Mouse (Mus musculus) heart, adult 2 months (tissue): Measurements from ENCODE around the gene Foxo3. TPM values are rescaled to one million over a fixed set of nuclear protein-coding genes. Genes with fewer than 3 reads are reported as not detected.

Experiments used
- DNase-seq, 2 experiments: peaks; one replicate each; pipeline ENCODE4 v3.0.0; 2021
- H3K27ac ChIP-seq: fragments of 200-600 bp; 2 replicates; pipeline ENCODE4 v1.8.1; 2022
- H3K27me3 ChIP-seq: fragments of 200-500 bp; 2 replicates; pipeline ENCODE4 v1.6.1; 2012; ENCODE audit warnings: mild to moderate bottlenecking, low read length, inconsistent platforms, mixed read lengths; ENCODE audit not compliant: control insufficient read depth, insufficient read depth
- H3K36me3 ChIP-seq: fragments of 200-500 bp; 2 replicates; pipeline ENCODE4 v1.6.1; 2012; ENCODE audit warnings: low read length, inconsistent platforms; ENCODE audit not compliant: control insufficient read depth, insufficient read depth
- H3K4me1 ChIP-seq: fragments of 200-500 bp; 2 replicates; pipeline ENCODE4 v1.6.1; 2011; ENCODE audit warnings: low read length; ENCODE audit not compliant: control insufficient read depth, insufficient read depth
- H3K4me3 ChIP-seq: fragments of 200-600 bp; 2 replicates; pipeline ENCODE4 v1.8.1; 2022
- H3K79me2 ChIP-seq: fragments of 200-500 bp; replicated peaks from 2 replicates; pipeline ENCODE4 v1.6.1; 2012; ENCODE audit warnings: mild to moderate bottlenecking, inconsistent platforms, low read length, moderate library complexity, mixed read lengths; ENCODE audit not compliant: control insufficient read depth, insufficient read depth
- H3K9ac ChIP-seq: fragments of 200-500 bp; 2 replicates; pipeline ENCODE4 v1.6.1; 2012; ENCODE audit warnings: low read depth, mild to moderate bottlenecking, control low read depth, inconsistent platforms, low read length, mixed read lengths
- CTCF ChIP-seq: fragments of 200-600 bp; IDR thresholded peaks from 2 replicates; pipeline ENCODE4 v1.8.1; 2022; ENCODE audit warnings: antibody characterized with exemption, mild to moderate bottlenecking, moderate library complexity
- EP300 ChIP-seq: fragments of 200-500 bp; IDR thresholded peaks from 2 replicates; pipeline ENCODE4 v1.6.1; 2011; ENCODE audit warnings: low read depth, low read length, control low read depth; ENCODE audit not compliant: insufficient read depth
- POLR2A ChIP-seq: fragments of 200-500 bp; IDR thresholded peaks from 2 replicates; pipeline ENCODE4 v1.6.1; 2011; ENCODE audit warnings: mild to moderate bottlenecking, low read depth, low read length, control low read depth; ENCODE audit not compliant: insufficient read depth
- WGBS: fragments of 180-500 bp; shearing (Covaris S2); methylation state at CpG from one replicate; pipeline ENCODE4 v1.1.7; 2018; 5-methylcytosine and 5-hydroxymethylcytosine counted together
- intact Hi-C: fragments of 180-260 bp; cut with DNase I; formaldehyde crosslinking; loops from one replicate; pipeline ENCODE4 v1.15.1; 2025
- polyA plus RNA-seq: library from polyadenylated mRNA; depleted of rRNA; stranded (reverse); fragments of >200 nt; gene quantifications from 2 replicates; pipeline ENCODE4 v1.2.3, GENCODE M21; 2012
- total RNA-seq, 2 experiments: library from RNA; stranded (reverse); gene quantifications; 2 replicates each; pipeline ENCODE4 v1.2.3; 2021

The Foxo3 gene
- total and polyA plus RNA-seq, 3 experiments, result 26.7 to 89.5 (median 72.5) TPM

- Histone ChIP-seq H3K4me1 (peaks cover 35% of the 10 kb centered on the region), H3K9ac (no peak overlapping the region), H3K27ac (peak overlapping the region; percentile 61; the same call in 1 of the 2 replicates), H3K79me2 (peaks cover 8% of the 10 kb centered on the region; the same call in 1 of the 2 replicates), H3K27me3 (no peaks in the 10 kb centered on the region), H3K36me3 (peaks cover 43% of the 10 kb centered on the region), H3K4me3 (no peak overlapping the region)
- intact Hi-C loops, result no loop called here
- TF ChIP-seq POLR2A (no peak), EP300 (0 out of 2 replicates have a peak, but pooled peaks have one; percentile 32)
- 55% methylated on average over 3 of the region's 3 CpGs for WGBS
- DNase-seq, result no peak
Observed at GRCm38 (mm10) chr10:42246483-42246882, 30.1 kb downstream of the Foxo3 start.

GRCm38 (mm10) chr10:42245636-42246035, 30.9 kb downstream of the Foxo3 start:
- TF ChIP-seq EP300, result no peak
- TF ChIP-seq CTCF, result no peak
- TF ChIP-seq POLR2A, result no peak
- intact Hi-C loops, result no loop called here
- peak overlapping the region; percentile 26 for H3K27ac ChIP-seq
- H3K36me3 ChIP-seq, result peaks cover 41% of the 10 kb centered on the region
- no peak overlapping the region for H3K4me3 ChIP-seq
- DNase-seq, result no peak
- peaks cover 8% of the 10 kb centered on the region; the same call in 1 of the 2 replicates for H3K79me2 ChIP-seq
- H3K4me1 ChIP-seq, result peaks cover 33% of the 10 kb centered on the region
- no peaks in the 10 kb centered on the region for H3K27me3 ChIP-seq
- H3K9ac ChIP-seq, result no peak overlapping the region
- WGBS, result 77% methylated on average over 3 of the region's 3 CpGs

DNA sequence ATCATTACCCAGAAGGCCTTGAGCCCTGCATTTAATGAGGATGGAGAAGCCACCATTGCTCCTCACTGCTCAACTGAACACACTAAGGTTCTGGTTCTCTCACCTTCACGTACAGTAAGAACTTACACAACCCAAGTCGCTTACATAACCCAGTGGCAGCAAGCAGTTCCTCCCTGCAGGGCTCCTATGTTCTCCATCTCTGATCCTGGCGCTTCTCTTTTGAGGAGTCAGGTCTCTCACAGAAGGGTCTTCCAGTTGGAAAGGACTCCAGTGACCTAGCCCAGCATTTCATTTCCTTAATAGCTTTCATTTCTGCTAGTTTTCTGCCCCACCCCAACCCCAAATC, 31.3 kb downstream of the Foxo3 start:
- no peak overlapping the region for H3K4me3 ChIP-seq
- peaks cover 6% of the 10 kb centered on the region; the same call in 1 of the 2 replicates for H3K79me2 ChIP-seq
- peaks cover 37% of the 10 kb centered on the region for H3K36me3 ChIP-seq
- no peak for TF ChIP-seq POLR2A
- TF ChIP-seq CTCF, result no peak
- TF ChIP-seq EP300, result no peak
- peak overlapping the region; percentile 26 for H3K27ac ChIP-seq
- DNase-seq, result no peak
- no peaks in the 10 kb centered on the region for H3K27me3 ChIP-seq
- H3K9ac ChIP-seq, result no peak overlapping the region
- H3K4me1 ChIP-seq, result peaks cover 31% of the 10 kb centered on the region
- intact Hi-C loops, result no loop called here
- WGBS, result 70% methylated on average over 3 of the region's 3 CpGs

GRCm38 (mm10) chr10:42244420-42245255, 31.9 kb downstream of the Foxo3 start:
- Histone ChIP-seq H3K79me2 (peaks cover 11% of the 10 kb centered on the region), H3K27ac (peak overlapping the region; percentile 15), H3K27me3 (no peaks in the 10 kb centered on the region), H3K4me1 (peaks cover 28% of the 10 kb centered on the region), H3K36me3 (peaks cover 34% of the 10 kb centered on the region), H3K4me3 (no peak overlapping the region), H3K9ac (no peak overlapping the region)
- DNase-seq, result no peak
- intact Hi-C loops, result no loop called here
- WGBS, result 20% methylated on average over 8 of the region's 8 CpGs
- 0 out of 2 replicates have a peak, but pooled peaks have one; percentile 14 for TF ChIP-seq EP300
- no peak for TF ChIP-seq POLR2A

DNA sequence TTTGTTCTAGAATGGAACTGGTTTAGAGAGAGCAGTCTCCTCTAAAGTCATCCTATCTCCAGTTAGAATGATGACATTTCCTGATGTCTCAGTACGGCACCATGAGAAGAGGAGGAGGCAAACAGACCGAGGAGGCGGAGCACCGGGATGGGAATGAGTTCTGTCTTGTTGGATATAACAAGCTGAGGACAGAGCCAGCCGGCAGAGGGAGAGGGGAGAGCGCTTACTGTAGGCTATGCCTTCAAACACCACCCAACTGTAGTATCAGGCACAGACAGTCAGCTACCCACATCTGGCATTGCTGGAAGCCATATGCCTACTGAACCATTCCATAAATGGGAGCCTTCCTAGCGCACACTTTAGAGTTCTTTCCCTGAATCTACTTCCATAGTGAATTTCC, 32.6 kb downstream of the Foxo3 start:
- Histone ChIP-seq H3K9ac (no peak overlapping the region), H3K79me2 (peaks cover 12% of the 10 kb centered on the region), H3K27me3 (no peaks in the 10 kb centered on the region), H3K27ac (no peak overlapping the region), H3K36me3 (peaks cover 33% of the 10 kb centered on the region), H3K4me3 (no peak overlapping the region), H3K4me1 (peaks cover 29% of the 10 kb centered on the region)
- intact Hi-C loops, result loop anchor here (2.0 kb wide), 1 partner anchor 17 kb away; no protein-coding TSS in a partner anchor
- no peak for DNase-seq
- TF ChIP-seq POLR2A, result no peak
- no peak for TF ChIP-seq CTCF
- no peak for TF ChIP-seq EP300
- 72% methylated on average over 7 of the region's 7 CpGs for WGBS

GRCm38 (mm10) chr10:42242484-42242883, 34.1 kb downstream of the Foxo3 start:
- no peak for TF ChIP-seq EP300
- no peak for TF ChIP-seq CTCF
- no peak for TF ChIP-seq POLR2A
- DNase-seq, result no peak
- peaks cover 13% of the 10 kb centered on the region for H3K79me2 ChIP-seq
- intact Hi-C loops, result loop anchor here (2.0 kb wide), 1 partner anchor 16 kb away; no protein-coding TSS in a partner anchor
- H3K36me3 ChIP-seq, result peaks cover 20% of the 10 kb centered on the region
- H3K27me3 ChIP-seq, result no peaks in the 10 kb centered on the region
- H3K4me1 ChIP-seq, result peaks cover 24% of the 10 kb centered on the region
- no peak overlapping the region for H3K27ac ChIP-seq
- no peak overlapping the region for H3K4me3 ChIP-seq
- H3K9ac ChIP-seq, result no peak overlapping the region
- 85% methylated on average over 6 of the region's 6 CpGs for WGBS
